Mouse (Mus musculus): ENCODE data around the gene Mb. TPM values are rescaled to one million over a fixed set of nuclear protein-coding genes. Genes with fewer than 3 reads are reported as not detected.

Mb gene
- polyA plus RNA-seq, 1 experiment: 0.59 TPM

GRCm38 (mm10) chr15:77022401-77022957 lies 28.0 kb downstream of the Mb start:
- TF ChIP-seq CTCF (IDR thresholded peaks at IDR 0.05; ENCODE audit: borderline replicate concordance, insufficient read depth, low read depth, low read length) (no peak), POLR2A (IDR thresholded peaks at IDR 0.05; ENCODE audit: borderline replicate concordance, insufficient read depth, low read length) (no peak)
- 8% methylated on average over 5 of the region's 5 CpGs for WGBS
- DNase-seq: peak; percentile 58 to 66
- no peak overlapping the region for H3K4me3 ChIP-seq (replicated peaks; ENCODE audit: insufficient read depth, low read depth, low read length)
- no peaks in the 10 kb centered on the region for H3K27me3 ChIP-seq (ENCODE audit: control insufficient read depth, insufficient read depth, low read length)
- peak overlapping the region; percentile 60 for H3K27ac ChIP-seq (ENCODE audit: insufficient read depth, low read length)
- H3K4me1 ChIP-seq (ENCODE audit: control insufficient read depth, insufficient read depth, low read length): peaks cover 21% of the 10 kb centered on the region

GRCm38 (mm10) chr15:77021851-77022250 lies 28.6 kb downstream of the Mb start:
- WGBS: 54% methylated on average over 4 of the region's 4 CpGs
- H3K4me1 ChIP-seq (ENCODE audit: control insufficient read depth, insufficient read depth, low read length): peaks cover 21% of the 10 kb centered on the region
- TF ChIP-seq POLR2A (IDR thresholded peaks at IDR 0.05; ENCODE audit: borderline replicate concordance, insufficient read depth, low read length) (no peak), CTCF (IDR thresholded peaks at IDR 0.05; ENCODE audit: borderline replicate concordance, insufficient read depth, low read depth, low read length) (no peak)
- no peaks in the 10 kb centered on the region for H3K27me3 ChIP-seq (ENCODE audit: control insufficient read depth, insufficient read depth, low read length)
- no peak overlapping the region for H3K4me3 ChIP-seq (replicated peaks; ENCODE audit: insufficient read depth, low read depth, low read length)
- H3K27ac ChIP-seq (ENCODE audit: insufficient read depth, low read length): no peak overlapping the region
- DNase-seq: no peak

DNA sequence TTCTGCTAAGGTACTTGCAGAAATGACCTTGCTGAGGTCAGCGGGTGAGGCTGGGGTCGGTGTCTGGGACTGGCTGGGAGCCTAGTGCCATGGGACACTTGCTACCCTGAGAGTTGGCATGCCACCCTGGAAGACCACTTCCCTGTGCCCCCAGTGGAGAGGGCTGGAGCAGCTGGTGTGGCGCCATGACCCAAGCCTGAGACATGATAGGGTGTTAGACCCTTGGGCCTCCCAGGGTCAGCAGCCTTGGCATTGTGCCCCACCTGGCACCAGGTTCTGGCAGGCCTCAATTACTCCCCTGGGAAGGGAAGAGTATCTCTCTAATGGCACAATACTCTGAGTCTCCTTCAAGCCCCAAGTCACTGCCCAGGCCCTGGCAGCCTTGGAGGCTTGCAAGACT lies 29.4 kb downstream of the Mb start:
- no peak for DNase-seq
- no peak overlapping the region for H3K27ac ChIP-seq (ENCODE audit: insufficient read depth, low read length)
- H3K4me3 ChIP-seq (replicated peaks; ENCODE audit: insufficient read depth, low read depth, low read length): no peak overlapping the region
- no peak for TF ChIP-seq CTCF (IDR thresholded peaks at IDR 0.05; ENCODE audit: borderline replicate concordance, insufficient read depth, low read depth, low read length)
- TF ChIP-seq POLR2A (IDR thresholded peaks at IDR 0.05; ENCODE audit: borderline replicate concordance, insufficient read depth, low read length): no peak
- H3K27me3 ChIP-seq (ENCODE audit: control insufficient read depth, insufficient read depth, low read length): no peaks in the 10 kb centered on the region
- WGBS: 76% methylated on average over 3 of the region's 3 CpGs
- peaks cover 21% of the 10 kb centered on the region for H3K4me1 ChIP-seq (ENCODE audit: control insufficient read depth, insufficient read depth, low read length)

DNA sequence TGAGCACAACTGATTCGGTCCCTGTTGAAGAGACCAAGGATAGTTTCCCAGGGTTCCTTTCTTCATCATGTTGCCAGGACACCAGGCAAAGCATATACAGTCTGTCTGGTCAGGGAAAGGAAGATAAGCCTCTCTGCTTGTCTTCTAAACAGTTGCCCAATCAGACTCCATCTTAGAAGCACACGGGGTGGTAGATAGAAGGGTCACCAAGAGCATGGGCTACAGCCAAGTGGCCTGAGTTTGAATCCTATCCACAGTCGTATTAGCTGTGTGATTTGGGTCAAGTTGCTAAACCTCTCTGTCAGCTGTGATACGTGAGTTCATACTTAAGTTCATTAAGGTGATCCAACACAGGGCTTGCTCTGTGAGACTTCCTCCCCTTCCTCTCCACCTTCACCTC lies 30.3 kb downstream of the Mb start:
- peaks cover 21% of the 10 kb centered on the region for H3K4me1 ChIP-seq (ENCODE audit: control insufficient read depth, insufficient read depth, low read length)
- no peak overlapping the region for H3K27ac ChIP-seq (ENCODE audit: insufficient read depth, low read length)
- H3K27me3 ChIP-seq (ENCODE audit: control insufficient read depth, insufficient read depth, low read length): no peaks in the 10 kb centered on the region
- no peak for DNase-seq
- TF ChIP-seq POLR2A (IDR thresholded peaks at IDR 0.05; ENCODE audit: borderline replicate concordance, insufficient read depth, low read length) (no peak), CTCF (IDR thresholded peaks at IDR 0.05; ENCODE audit: borderline replicate concordance, insufficient read depth, low read depth, low read length) (no peak)
- H3K4me3 ChIP-seq (replicated peaks; ENCODE audit: insufficient read depth, low read depth, low read length): no peak overlapping the region
- 86% methylated on average over 4 of the region's 4 CpGs for WGBS

DNA sequence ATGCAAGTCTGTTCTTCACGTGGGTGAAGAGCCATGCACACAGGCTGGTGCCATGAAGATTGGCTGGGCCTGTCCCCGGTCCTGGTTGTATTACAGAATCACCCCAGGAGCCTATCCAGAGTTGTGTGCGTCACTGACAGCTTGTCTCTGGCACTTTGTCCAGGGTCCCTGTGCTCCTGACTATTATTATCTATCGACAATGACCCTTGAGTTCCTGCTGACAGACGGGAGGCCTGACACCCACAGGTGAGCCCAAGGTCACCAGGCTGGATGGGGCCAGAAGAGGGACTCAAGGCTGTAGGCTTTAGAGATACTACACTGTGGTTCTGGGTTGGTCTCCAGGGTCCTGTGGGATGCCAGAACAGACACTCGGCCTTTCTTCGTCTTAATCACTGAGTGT lies 30.9 kb downstream of the Mb start:
- Histone ChIP-seq H3K27ac (ENCODE audit: insufficient read depth, low read length) (no peak overlapping the region), H3K4me1 (ENCODE audit: control insufficient read depth, insufficient read depth, low read length) (peaks cover 21% of the 10 kb centered on the region), H3K4me3 (replicated peaks; ENCODE audit: insufficient read depth, low read depth, low read length) (no peak overlapping the region), H3K27me3 (ENCODE audit: control insufficient read depth, insufficient read depth, low read length) (no peaks in the 10 kb centered on the region)
- DNase-seq: no peak
- no peak for TF ChIP-seq POLR2A (IDR thresholded peaks at IDR 0.05; ENCODE audit: borderline replicate concordance, insufficient read depth, low read length)
- TF ChIP-seq CTCF (IDR thresholded peaks at IDR 0.05; ENCODE audit: borderline replicate concordance, insufficient read depth, low read depth, low read length): no peak
- 82% methylated on average over 7 of the region's 7 CpGs for WGBS

DNA sequence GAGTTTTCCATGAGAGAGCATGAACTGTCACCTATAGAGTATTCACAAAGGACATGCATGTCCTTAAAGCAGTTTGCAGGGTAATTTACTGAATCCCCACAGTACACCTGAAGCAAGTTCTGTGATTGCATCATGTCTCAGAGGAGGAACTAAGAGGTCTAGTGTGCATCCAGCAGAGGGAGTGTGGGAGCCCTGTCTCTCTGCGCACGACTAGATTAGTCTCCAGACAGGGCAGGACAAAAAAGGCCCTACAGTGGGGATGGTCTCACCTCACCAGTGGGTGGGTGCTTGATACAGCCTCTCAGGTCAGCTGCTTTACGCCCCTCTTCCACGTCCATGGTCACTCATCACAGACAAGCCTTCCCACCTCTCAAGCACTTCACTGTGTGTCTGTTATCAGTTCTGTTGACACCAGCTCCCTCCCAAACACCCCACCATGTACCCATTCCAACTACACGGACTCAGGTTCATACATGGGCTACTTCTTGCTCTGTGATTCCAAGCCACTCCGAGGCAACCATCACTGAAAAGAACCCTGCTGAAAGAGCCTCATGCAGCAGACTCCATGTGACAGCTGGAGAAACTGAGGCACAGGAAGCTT lies 31.6 kb downstream of the Mb start:
- 67% methylated on average over 6 of the region's 6 CpGs for WGBS
- no peaks in the 10 kb centered on the region for H3K27me3 ChIP-seq (ENCODE audit: control insufficient read depth, insufficient read depth, low read length)
- H3K4me1 ChIP-seq (ENCODE audit: control insufficient read depth, insufficient read depth, low read length): peaks cover 21% of the 10 kb centered on the region
- H3K27ac ChIP-seq (ENCODE audit: insufficient read depth, low read length): no peak overlapping the region
- DNase-seq: no peak
- TF ChIP-seq CTCF (IDR thresholded peaks at IDR 0.05; ENCODE audit: borderline replicate concordance, insufficient read depth, low read depth, low read length) (peak; percentile 40; the same call in 1 of the 2 replicates), POLR2A (IDR thresholded peaks at IDR 0.05; ENCODE audit: borderline replicate concordance, insufficient read depth, low read length) (no peak)
- H3K4me3 ChIP-seq (replicated peaks; ENCODE audit: insufficient read depth, low read depth, low read length): no peak overlapping the region

DNA sequence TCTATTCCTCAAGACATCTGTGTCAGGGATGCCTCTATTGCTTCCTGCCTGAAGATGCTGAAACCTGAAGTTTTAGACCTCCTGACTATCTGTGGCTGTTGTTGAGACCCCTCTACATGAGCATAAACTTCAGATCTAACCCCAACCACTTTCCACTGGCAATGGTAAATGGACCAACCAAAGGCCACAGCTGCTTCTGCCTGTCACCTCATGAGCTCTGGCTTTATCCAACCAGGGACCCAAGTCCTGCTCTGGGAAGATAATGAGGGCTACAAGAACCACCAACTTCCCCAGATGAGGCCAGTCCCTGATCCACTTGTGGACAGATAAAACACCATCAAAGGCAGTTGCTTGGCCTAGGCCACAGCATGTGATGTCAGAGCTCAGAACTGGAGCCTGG lies 32.6 kb downstream of the Mb start:
- H3K4me3 ChIP-seq (replicated peaks; ENCODE audit: insufficient read depth, low read depth, low read length): no peak overlapping the region
- H3K27me3 ChIP-seq (ENCODE audit: control insufficient read depth, insufficient read depth, low read length): no peaks in the 10 kb centered on the region
- TF ChIP-seq CTCF (IDR thresholded peaks at IDR 0.05; ENCODE audit: borderline replicate concordance, insufficient read depth, low read depth, low read length): no peak
- TF ChIP-seq POLR2A (IDR thresholded peaks at IDR 0.05; ENCODE audit: borderline replicate concordance, insufficient read depth, low read length): no peak
- H3K27ac ChIP-seq (ENCODE audit: insufficient read depth, low read length): no peak overlapping the region
- no peak for DNase-seq
- peaks cover 17% of the 10 kb centered on the region for H3K4me1 ChIP-seq (ENCODE audit: control insufficient read depth, insufficient read depth, low read length)

DNA sequence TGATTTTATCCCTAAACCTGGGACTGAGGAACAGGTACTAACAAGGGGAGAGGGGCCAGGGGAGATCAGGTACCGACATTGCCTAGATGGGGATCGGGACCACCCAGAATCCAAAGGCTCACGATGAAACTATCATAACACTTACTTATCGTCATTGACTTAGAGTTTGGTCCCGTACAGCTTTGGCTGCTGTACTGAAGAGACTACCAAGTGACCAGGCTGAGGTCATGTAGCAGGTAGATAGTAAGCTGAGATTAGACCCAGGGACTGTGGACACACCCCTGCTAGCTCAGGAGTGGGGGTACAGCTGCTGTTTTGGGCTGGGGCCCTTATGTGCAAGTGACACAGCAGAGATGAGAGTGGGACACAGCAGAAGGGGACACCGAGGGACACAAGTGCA lies 34.0 kb downstream of the Mb start:
- peaks cover 3% of the 10 kb centered on the region; the same call in 1 of the 2 replicates for H3K4me1 ChIP-seq (ENCODE audit: control insufficient read depth, insufficient read depth, low read length)
- TF ChIP-seq POLR2A (IDR thresholded peaks at IDR 0.05; ENCODE audit: borderline replicate concordance, insufficient read depth, low read length) (no peak), CTCF (IDR thresholded peaks at IDR 0.05; ENCODE audit: borderline replicate concordance, insufficient read depth, low read depth, low read length) (no peak)
- no peak overlapping the region for H3K4me3 ChIP-seq (replicated peaks; ENCODE audit: insufficient read depth, low read depth, low read length)
- DNase-seq: no peak
- H3K27me3 ChIP-seq (ENCODE audit: control insufficient read depth, insufficient read depth, low read length): no peaks in the 10 kb centered on the region
- no peak overlapping the region for H3K27ac ChIP-seq (ENCODE audit: insufficient read depth, low read length)
- 94% methylated on average over 6 of the region's 6 CpGs for whole genome bisulfite sequencing
